Mouse (Mus musculus) CH12.LX (cell line): ENCODE data around the gene Aff3. TPM values are rescaled to one million over a fixed set of nuclear protein-coding genes. Genes with fewer than 3 reads are reported as not detected.

ENCODE experiments used
- DNase-seq: peaks from one replicate; pipeline ENCODE4 v3.0.0-alpha.2; 2013; ENCODE audit errors: extremely low read depth
- H3K27ac ChIP-seq: 2 replicates; pipeline ENCODE4 v1.5.1; 2012; ENCODE audit warnings: low read depth, mild to moderate bottlenecking, control low read depth, moderate library complexity; ENCODE audit not compliant: insufficient read depth
- H3K27me3 ChIP-seq: replicated peaks from 2 replicates; pipeline ENCODE3; 2012; ENCODE audit warnings: inconsistent platforms
- H3K36me3 ChIP-seq, 2 experiments: replicated peaks in 1 of 2; 2 replicates each; pipeline versions ENCODE3 to v1.6.1; 2012; ENCODE audit warnings: inconsistent platforms in 1 of 2, low read length in 1 of 2, mild to moderate bottlenecking in 1 of 2, mixed read lengths in 1 of 2, moderate library complexity in 1 of 2; ENCODE audit not compliant: control insufficient read depth in 1 of 2, insufficient read depth in 1 of 2
- H3K4me1 ChIP-seq, 2 experiments: 2 replicates each; pipeline ENCODE4 v1.6.1; 2012; ENCODE audit warnings: inconsistent platforms in 1 of 2, moderate library complexity in 1 of 2; ENCODE audit not compliant: insufficient read depth in 2 of 2, control insufficient read depth in 1 of 2
- H3K4me2 ChIP-seq: 2 replicates; pipeline ENCODE4 v1.6.1; 2012; ENCODE audit warnings: low read depth, mild to moderate bottlenecking, control low read depth; ENCODE audit not compliant: poor library complexity, insufficient read depth, severe bottlenecking
- H3K4me3 ChIP-seq, 3 experiments: fragments of 150-350 bp in 1 of 3; sonication (generic) in 1 of 3; replicated peaks in 1 of 3; 2 replicates each; pipeline versions ENCODE3 to v1.5.1; 2011 to 2012; ENCODE audit warnings: low read depth in 2 of 3, low read length in 2 of 3, mild to moderate bottlenecking in 2 of 3, moderate library complexity in 2 of 3, control low read depth in 1 of 3, improper control_type of control experiment in 1 of 3, inconsistent platforms in 1 of 3, mixed read lengths in 1 of 3; ENCODE audit not compliant: poor library complexity in 1 of 3
- H3K79me2 ChIP-seq: replicated peaks from 2 replicates; pipeline ENCODE4 v1.6.1; 2012; ENCODE audit warnings: mild to moderate bottlenecking, moderate library complexity; ENCODE audit not compliant: control insufficient read depth, poor library complexity, insufficient read depth, severe bottlenecking; ENCODE audit errors: extremely low read depth
- H3K9ac ChIP-seq: 2 replicates; pipeline ENCODE4 v1.6.1; 2012; ENCODE audit warnings: low read depth, mild to moderate bottlenecking, control low read depth, moderate library complexity; ENCODE audit not compliant: insufficient read depth
- H3K9me3 ChIP-seq: replicated peaks from 2 replicates; pipeline ENCODE3; 2012; ENCODE audit warnings: low read length, inconsistent platforms, mixed read lengths
- BHLHE40 ChIP-seq: IDR thresholded peaks from 2 replicates; pipeline ENCODE4 v1.6.1; 2011; ENCODE audit warnings: mild to moderate bottlenecking, low read depth, low read length, improper control_type of control experiment
- CHD2 ChIP-seq: IDR thresholded peaks from 2 replicates; pipeline ENCODE4 v1.6.1; 2011; ENCODE audit warnings: low read length, improper control_type of control experiment
- CTCF ChIP-seq, 2 experiments: IDR thresholded peaks in 1 of 2; conservative IDR thresholded peaks in 1 of 2; 2 replicates each; pipeline ENCODE4 v1.5.1; 2011 to 2012; ENCODE audit warnings: low read depth in 2 of 2, low read length in 2 of 2, improper control_type of control experiment in 1 of 2, inconsistent platforms in 1 of 2, mild to moderate bottlenecking in 1 of 2, moderate library complexity in 1 of 2
- E2F4 ChIP-seq: IDR thresholded peaks from 2 replicates; pipeline ENCODE4 v1.6.1; 2011; ENCODE audit warnings: low read depth, low read length, improper control_type of control experiment; ENCODE audit not compliant: insufficient replicate concordance
- ELF1 ChIP-seq: IDR thresholded peaks from 2 replicates; pipeline ENCODE4 v1.6.1; 2014; ENCODE audit warnings: low read depth, mild to moderate bottlenecking, inconsistent platforms, low read length, improper control_type of control experiment
- EP300 ChIP-seq: IDR thresholded peaks from 2 replicates; pipeline ENCODE4 v1.6.1; 2011; ENCODE audit warnings: low read length, improper control_type of control experiment
- HCFC1 ChIP-seq: IDR thresholded peaks from 2 replicates; pipeline ENCODE4 v1.6.1; 2012; ENCODE audit warnings: low read depth, mild to moderate bottlenecking, inconsistent platforms, low read length, improper control_type of control experiment
- MAFK ChIP-seq: IDR thresholded peaks from 2 replicates; pipeline ENCODE4 v1.6.1; 2011; ENCODE audit warnings: low read length, improper control_type of control experiment; ENCODE audit not compliant: insufficient replicate concordance
- MAZ ChIP-seq: IDR thresholded peaks from 2 replicates; pipeline ENCODE4 v1.6.1; 2012; ENCODE audit warnings: low read depth, mild to moderate bottlenecking, inconsistent platforms, low read length, improper control_type of control experiment, moderate library complexity
- MXI1 ChIP-seq: IDR thresholded peaks from 2 replicates; pipeline ENCODE4 v1.6.1; 2011; ENCODE audit warnings: mild to moderate bottlenecking, low read depth, low read length, improper control_type of control experiment
- MYC ChIP-seq: IDR thresholded peaks from 2 replicates; pipeline ENCODE4 v1.6.1; 2011; ENCODE audit warnings: low read depth, mild to moderate bottlenecking, improper control_type of control experiment, low read length
- NELFE ChIP-seq: IDR thresholded peaks from 2 replicates; pipeline ENCODE4 v1.6.1; 2011; ENCODE audit warnings: low read depth, low read length, improper control_type of control experiment
- PAX5 ChIP-seq: IDR thresholded peaks from 2 replicates; pipeline ENCODE4 v1.6.1; 2012; ENCODE audit warnings: low read length, inconsistent platforms, mixed read lengths
- POLR2AphosphoS2 ChIP-seq: IDR thresholded peaks from 2 replicates; pipeline ENCODE4 v1.6.1; 2011; ENCODE audit warnings: low read depth, low read length, improper control_type of control experiment
- RAD21 ChIP-seq: IDR thresholded peaks from 2 replicates; pipeline ENCODE4 v1.6.1; 2011; ENCODE audit warnings: low read depth, mild to moderate bottlenecking, low read length, improper control_type of control experiment, moderate library complexity
- RCOR1 ChIP-seq: conservative IDR thresholded peaks from 2 replicates; pipeline ENCODE4 v1.6.1; 2012; ENCODE audit warnings: low read depth, mild to moderate bottlenecking, inconsistent platforms, low read length, improper control_type of control experiment
- TCF12 ChIP-seq: IDR thresholded peaks from 2 replicates; pipeline ENCODE4 v1.6.1; 2014; ENCODE audit warnings: low read depth, mild to moderate bottlenecking, inconsistent platforms, low read length, improper control_type of control experiment
- USF1 ChIP-seq: IDR thresholded peaks from 2 replicates; pipeline ENCODE4 v1.6.1; 2014; ENCODE audit warnings: low read depth, mild to moderate bottlenecking, inconsistent platforms, low read length, improper control_type of control experiment
- ZKSCAN1 ChIP-seq: IDR thresholded peaks from 2 replicates; pipeline ENCODE4 v1.6.1; 2012; ENCODE audit warnings: low read depth, inconsistent platforms, low read length, improper control_type of control experiment, borderline replicate concordance
- ZNF384 ChIP-seq: IDR thresholded peaks from 2 replicates; pipeline ENCODE4 v1.6.1; 2012; ENCODE audit warnings: low read depth, low read length, improper control_type of control experiment, inconsistent platforms
- dilution Hi-C: fragments of 300-500 bp; cut with MboI; formaldehyde crosslinking; loops from 2 replicates; pipeline ENCODE4 v1.14.3; 2020; ENCODE audit warnings: low sequenced_read_pairs; ENCODE audit not compliant: extremely low pct_unique_long_range_greater_than_20kb, extremely low pct_ligation_motif_present
- in situ Hi-C: fragments of 300-500 bp; cut with MboI; formaldehyde crosslinking; loops from 3 replicates; pipeline ENCODE4 v1.14.3; 2019; ENCODE audit warnings: low sequenced_read_pairs, low pct_ligation_motif_present, low pct_unique_long_range_greater_than_20kb, mixed read lengths
- polyA plus RNA-seq: library from polyadenylated mRNA; unstranded; fragments of >175 nt; gene quantifications from 2 replicates; pipeline ENCODE4 v1.2.1, GENCODE M21; 2012; ENCODE audit warnings: low read depth; ENCODE audit not compliant: insufficient read length
- total RNA-seq, 2 experiments: library from RNA; depleted of rRNA; stranded (reverse); fragments of 300-350 nt in 1 of 2; fragments of >200 nt in 1 of 2; gene quantifications; 2 replicates each; pipeline ENCODE4 v1.2.3; 2012 to 2014

The Aff3 gene
- total and polyA plus RNA-seq, 3 experiments = 5.1 to 29.9 (median 7.7) TPM

GRCm38 (mm10) chr1:38249561-38249960 lies 415.2 kb downstream of the Aff3 start:
- Histone ChIP-seq H3K36me3 (peaks cover 0 to 83% of the 10 kb centered on the region in 2 experiments), H3K4me2 (no peak overlapping the region), H3K4me1 (no peaks in the 10 kb centered on the region), H3K27ac (no peak overlapping the region), H3K4me3 (no peak overlapping the region), H3K9ac (no peak overlapping the region), H3K27me3 (no peaks in the 10 kb centered on the region), H3K79me2 (no peaks in the 10 kb centered on the region), H3K9me3 (peaks cover 2% of the 10 kb centered on the region)
- no peak for DNase-seq
- dilution Hi-C loops = no loop called here
- TF ChIP-seq MAZ (no peak), MXI1 (no peak), NELFE (no peak), RAD21 (peak; percentile 3), CTCF (conservative IDR thresholded peaks at IDR 0.05 in 1 of 2, IDR thresholded peaks at IDR 0.05 in 1 of 2; ENCODE audit: low read depth in 2 of 2, low read length in 2 of 2) (0 out of 4 replicates have a peak, but pooled peaks of 1 of the 2 experiments have one; percentile 11), POLR2AphosphoS2 (no peak), MYC (no peak), USF1 (no peak), MAFK (no peak)
- in situ Hi-C loops = no loop called here

DNA sequence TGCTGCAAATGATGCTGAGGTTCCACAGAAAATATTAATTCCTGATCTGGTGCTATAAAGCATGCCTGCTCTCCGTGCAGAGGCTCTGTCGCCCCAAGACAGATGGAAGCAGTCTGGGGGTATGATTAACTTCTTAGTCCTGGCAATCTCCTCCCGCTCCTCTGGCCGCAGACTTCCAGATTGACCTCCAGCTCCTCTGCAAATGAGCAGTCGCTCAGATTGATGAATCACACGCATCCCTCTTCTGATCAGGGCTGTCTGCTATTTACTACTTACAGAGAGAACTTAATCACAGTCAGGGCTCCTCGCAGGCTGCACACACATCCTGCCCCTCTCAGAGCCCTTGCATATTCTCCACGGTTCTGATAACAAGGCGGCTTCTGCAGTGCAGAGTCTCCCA lies 416.7 kb downstream of the Aff3 start:
- in situ Hi-C loops = no loop called here
- no peak for TF ChIP-seq TCF12
- TF ChIP-seq MXI1 = no peak
- TF ChIP-seq E2F4 = no peak
- no peak for TF ChIP-seq MAFK
- TF ChIP-seq ELF1 = no peak
- no peak for TF ChIP-seq ZKSCAN1
- no peak for TF ChIP-seq EP300
- TF ChIP-seq CHD2 = no peak
- no peak for TF ChIP-seq ZNF384
- no peak for TF ChIP-seq RAD21
- no peak for TF ChIP-seq BHLHE40
- no peak for TF ChIP-seq RCOR1
- TF ChIP-seq CTCF (conservative IDR thresholded peaks at IDR 0.05 in 1 of 2, IDR thresholded peaks at IDR 0.05 in 1 of 2; ENCODE audit: low read depth in 2 of 2, low read length in 2 of 2) = no peak
- no peak for TF ChIP-seq HCFC1
- TF ChIP-seq PAX5 = no peak
- TF ChIP-seq, all 38 proteins: peak for 0
- H3K4me2 ChIP-seq = no peak overlapping the region
- no peak overlapping the region for H3K27ac ChIP-seq
- dilution Hi-C loops = no loop called here
- no peak overlapping the region for H3K9ac ChIP-seq
- H3K79me2 ChIP-seq = no peaks in the 10 kb centered on the region
- H3K4me3 ChIP-seq = no peak overlapping the region
- H3K27me3 ChIP-seq = no peaks in the 10 kb centered on the region
- no peak for DNase-seq
- no peaks in the 10 kb centered on the region for H3K9me3 ChIP-seq
- H3K36me3 ChIP-seq = peaks cover 0 to 82% of the 10 kb centered on the region in 2 experiments
- no peaks in the 10 kb centered on the region for H3K4me1 ChIP-seq
